Mouse (Mus musculus) gastrocnemius, postnatal 10 days (tissue): ENCODE data around the gene Rprd2. TPM values are rescaled to one million over a fixed set of nuclear protein-coding genes. Genes with fewer than 3 reads are reported as not detected.
"Not testable (repeated sequence)": the region's sequence is repeated elsewhere in the genome, so short reads cannot be mapped to it uniquely, and the experiment has no call there.

Experiments used
- DNase-seq: peaks from one replicate; pipeline ENCODE4 v3.0.0; 2021; ENCODE audit warnings: mixed read lengths
- long read RNA-seq, 2 experiments: library from polyadenylated mRNA; stranded (forward); transcript quantifications; one replicate each; pipeline ENCODE4 v2.0.0; 2021
- total RNA-seq, 2 experiments: library from RNA; stranded (reverse); gene quantifications; 2 replicates each; pipeline ENCODE4 v1.2.3; 2021

Rprd2 gene
- 10 to 100 TPM; 32.2 to 41.1 TPM for total RNA-seq
- long read RNA-seq, experiment 1, transcript Rprd2-202 (9 exons, 3,298 nt), result major isoform, 12 of 20 reads
- long read RNA-seq, experiment 1, partial matches to known transcripts, result 1 of 20 reads
- long read RNA-seq, experiment 1, other reads (novel, unspliced or antisense), result 7 of 20 reads
- long read RNA-seq, experiment 2, transcript Rprd2-202 (9 exons, 3,298 nt), result major isoform, 7 of 11 reads
- long read RNA-seq, experiment 2, partial matches to known transcripts, result 2 of 11 reads
- long read RNA-seq, experiment 2, other reads (novel, unspliced or antisense), result 2 of 11 reads

DNA sequence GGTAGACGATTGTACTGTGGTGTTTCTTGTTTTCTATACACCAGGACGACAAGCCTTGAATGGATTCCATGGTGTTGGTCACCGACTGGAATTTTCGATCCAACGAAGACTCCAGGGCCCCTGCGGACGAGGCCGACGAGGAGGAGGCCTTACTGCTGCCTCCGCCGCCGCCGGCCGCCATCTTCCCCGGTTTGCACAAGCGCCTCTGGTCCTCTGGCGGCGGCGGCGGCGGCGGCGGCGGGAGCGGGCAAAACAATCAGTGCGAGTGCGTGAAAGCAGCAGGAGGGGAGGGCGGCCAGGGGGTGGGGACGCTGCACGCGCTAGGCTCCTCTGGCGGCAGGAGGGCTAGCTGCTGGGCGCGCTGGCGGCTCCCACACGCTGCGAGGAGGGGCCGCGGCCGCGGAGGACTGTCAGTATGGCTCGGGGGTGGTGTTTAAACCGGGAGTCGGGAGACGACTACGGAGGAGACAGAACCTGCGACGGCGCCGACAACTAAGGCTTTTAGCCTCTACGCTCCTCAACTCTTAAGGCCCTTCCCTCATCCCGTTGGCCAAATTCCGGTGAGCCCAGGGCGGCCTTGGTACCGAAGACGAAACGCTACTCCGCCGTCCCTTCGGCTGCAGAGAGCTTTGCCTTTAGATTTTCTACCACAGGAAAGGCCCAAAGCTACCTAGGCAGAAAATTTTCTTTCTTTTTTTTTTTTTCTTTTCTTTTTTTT is at the start of gene Rprd2:
Gene Rprd2, minus strand, starts transcription at position 293 of the 718 bp plus-strand sequence.
- peak; percentile 76 for DNase-seq

DNA sequence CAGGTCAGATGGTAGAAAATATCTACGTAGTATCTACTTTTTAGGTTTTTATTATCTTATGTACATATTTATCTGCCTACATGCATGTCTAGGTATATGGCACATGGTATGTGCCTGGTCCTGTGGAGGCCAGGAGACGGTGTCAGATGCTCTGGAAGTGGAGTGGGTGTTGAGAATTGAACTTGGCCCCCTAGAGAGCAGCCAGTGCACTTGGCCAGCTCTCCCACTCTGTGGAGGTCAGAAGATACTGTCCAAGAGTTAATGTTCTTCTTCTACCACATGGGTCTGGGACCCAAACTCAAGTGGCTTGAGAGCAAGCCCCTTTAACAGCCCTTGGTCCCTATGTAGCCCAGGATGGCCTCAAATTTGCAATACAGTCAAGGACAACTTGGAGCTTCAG is 48.7 kb upstream of the Rprd2 start:
- no peak for DNase-seq

DNA sequence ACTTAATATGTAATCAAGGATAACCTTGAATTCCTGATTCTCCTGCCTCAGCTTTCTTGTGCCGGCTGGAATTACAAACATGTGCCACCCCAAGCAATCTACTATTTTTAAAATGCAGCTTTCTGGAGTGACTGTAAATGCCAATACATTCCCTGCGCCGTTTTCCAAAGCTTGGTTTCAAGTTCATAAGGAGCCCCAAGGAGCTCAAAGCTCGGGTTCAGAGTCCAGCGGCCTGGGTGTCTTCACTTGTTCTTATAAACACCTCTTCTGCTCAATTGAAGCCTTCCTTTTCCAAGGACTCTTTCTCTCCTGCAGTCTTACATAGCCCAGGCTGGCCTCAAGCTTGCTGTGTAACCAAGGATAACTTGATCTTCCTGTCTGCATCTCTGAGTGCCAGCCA is 47.4 kb upstream of the Rprd2 start:
- DNase-seq, result no peak

DNA sequence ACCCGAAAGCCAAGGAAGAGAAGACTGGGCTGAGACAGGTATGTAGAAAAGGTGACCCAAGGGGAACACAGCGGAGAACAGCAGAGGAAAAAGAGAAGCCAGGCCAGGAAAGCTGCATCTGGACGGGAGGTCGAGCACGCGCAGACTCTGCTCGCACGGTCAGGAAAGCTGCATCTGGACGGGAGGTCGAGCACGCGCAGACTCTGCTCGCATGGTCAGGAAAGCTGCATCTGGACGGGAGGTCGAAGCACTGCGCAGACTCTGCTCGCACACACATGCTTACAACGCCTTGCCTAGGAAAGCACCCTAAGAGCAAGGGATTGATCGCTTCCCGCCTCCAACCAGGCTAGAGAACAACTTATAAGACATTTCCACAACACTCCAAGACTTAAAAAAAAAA is 46.9 kb upstream of the Rprd2 start:
- DNase-seq, result no peak

DNA sequence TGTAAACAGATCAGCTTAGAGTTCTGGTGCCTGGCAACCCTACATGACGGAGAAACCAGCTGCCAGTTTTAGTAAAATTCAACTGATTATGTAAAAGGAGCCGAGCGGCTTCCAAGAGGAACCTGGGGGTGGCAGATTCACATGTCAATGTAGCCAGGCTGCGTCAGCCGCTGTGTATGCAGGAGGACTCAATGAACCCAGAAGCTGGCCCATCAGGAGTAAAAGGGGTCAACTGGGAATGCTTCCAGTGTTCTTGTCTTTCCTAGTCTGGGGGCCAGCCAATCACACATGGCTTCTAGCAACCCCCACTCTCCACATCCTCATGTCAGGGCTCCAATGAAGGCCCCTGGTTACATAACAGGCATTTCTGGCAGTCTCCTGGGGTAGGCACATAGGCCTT is 46.4 kb upstream of the Rprd2 start:
- no peak for DNase-seq

DNA sequence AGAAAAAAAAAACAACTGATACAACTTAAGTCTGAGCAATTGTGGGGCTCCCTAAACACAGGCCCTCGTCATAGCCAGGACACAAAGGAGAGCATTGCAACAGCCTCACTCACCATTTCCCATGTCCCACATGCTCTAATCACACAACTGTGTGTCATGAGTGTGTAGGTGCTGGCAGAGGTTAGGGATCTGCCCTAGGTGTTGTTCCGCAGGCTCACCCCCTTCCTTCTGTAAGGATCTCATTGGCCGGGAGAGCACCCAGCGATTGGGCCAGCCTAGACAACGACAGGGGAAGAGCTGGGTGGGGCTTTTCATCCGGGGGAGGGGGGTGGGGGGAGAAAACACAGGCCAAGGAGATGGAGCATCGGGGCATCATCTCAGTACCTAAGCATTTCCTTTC is 44.9 kb upstream of the Rprd2 start:
- no peak for DNase-seq

DNA sequence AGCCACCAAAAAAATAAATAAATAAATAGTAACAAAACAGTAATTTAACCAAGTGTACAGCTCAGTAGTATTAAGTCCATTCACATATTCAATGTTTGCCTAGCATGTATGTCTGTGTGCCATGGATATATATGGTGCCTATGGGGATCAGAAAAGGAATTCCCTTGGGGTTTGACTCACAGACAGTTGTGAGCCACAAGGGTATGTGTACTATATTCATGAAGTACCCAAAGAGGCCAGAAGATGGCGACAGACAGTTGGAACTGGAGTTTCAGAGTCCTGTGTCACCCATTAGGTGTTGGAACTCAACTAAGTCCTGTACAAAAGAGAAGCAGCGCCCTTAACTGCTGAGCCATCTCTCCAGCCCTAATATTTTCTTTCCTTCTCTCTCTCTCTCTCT is 43.1 kb upstream of the Rprd2 start:
- DNase-seq, result peak; percentile 57

DNA sequence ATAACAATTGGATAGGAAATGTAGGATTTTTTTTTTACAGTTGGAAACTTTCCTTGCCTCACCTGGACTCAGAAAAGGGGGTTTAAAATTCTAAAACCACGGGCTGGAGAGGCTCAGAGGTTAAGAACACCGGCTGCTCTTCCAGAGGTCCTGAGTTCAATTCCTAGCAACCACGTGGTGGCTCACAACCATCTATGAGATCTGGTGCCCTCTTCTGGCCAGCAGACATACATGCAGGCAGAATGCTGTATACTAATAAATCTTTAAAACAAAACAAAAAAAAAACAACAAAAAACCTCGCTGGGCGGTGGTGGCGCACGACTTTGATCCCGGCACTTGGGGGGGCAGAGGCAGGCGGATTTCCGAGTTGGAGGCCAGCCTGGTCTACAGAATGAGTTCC is 42.6 kb upstream of the Rprd2 start:
- no peak for DNase-seq

DNA sequence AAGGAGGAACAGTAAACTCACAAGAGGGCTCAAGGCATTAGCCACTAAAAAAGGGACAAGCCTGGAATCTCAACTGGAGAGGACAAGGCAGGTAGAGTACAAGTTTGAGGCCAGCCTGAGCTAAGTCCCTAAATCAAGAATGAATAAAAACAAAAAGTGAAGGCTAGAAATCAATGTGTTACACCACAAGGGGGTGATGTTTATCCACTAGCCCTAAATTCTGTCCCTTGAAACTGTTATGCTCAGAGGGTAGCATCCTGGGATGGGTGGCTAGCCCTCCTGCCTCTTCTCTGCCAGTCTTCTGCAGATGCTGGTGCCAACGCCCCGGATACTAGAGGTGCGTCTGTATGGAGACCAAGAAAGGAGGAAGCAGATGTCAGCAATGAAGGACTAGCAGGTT is 41.7 kb upstream of the Rprd2 start:
- no peak for DNase-seq

DNA sequence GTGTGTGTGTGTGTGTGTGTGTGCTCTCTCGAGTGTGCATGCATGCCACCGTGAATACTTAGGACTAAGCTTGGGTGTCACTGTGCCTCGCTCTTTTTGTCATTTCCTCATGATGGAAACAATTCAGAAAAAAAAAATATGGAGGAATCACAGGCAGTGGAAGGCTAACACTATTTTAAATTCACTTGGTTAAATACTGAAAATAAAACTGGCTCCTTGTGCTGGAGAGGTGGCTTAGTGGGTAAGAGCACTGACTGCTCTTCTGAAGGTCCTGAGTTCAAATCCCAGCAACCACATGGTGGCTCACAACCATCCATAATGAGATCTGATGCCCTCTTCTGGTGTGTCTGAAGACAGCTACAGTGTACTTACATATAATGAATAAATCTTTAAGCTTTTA is 39.6 kb upstream of the Rprd2 start:
- DNase-seq, result not testable (repeated sequence)

DNA sequence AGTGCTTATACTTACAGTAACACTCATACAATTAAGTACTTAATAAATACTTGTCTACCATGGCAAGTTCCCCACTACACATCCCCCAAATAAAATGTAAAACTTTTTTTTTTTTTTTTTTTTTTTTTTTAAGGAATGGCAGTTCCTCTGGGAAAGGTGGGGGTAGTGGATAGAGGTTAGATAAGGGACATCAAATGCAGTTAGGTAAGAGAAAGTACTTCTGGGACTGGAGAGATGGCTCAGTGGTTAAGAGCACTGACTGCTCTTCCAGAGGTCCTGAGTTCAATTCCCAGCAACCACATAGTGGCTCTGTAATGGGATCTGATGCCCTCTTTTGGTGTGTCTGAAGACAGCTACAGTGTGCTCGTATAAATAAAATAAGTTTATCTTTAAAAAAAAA is 38.4 kb upstream of the Rprd2 start:
- not testable (repeated sequence) for DNase-seq

DNA sequence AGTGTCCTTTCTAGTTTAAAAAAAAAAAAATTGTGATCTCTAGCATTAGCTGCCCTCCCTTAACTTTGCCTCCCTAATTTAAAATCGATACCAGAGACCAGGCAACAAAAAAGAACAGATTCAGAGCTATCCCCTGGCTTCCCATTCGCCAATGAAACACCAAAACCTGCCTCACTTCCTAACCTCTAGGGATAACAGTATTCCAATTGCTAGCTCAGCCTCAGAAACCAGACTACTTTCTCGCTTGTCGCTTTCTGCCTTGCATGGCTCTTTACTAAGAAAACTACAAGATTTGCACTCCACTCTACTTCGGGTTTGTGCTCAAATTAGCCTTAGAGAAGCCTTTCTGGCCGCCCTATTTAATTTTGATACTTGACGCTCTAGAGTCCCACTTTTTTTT is 37.5 kb upstream of the Rprd2 start:
- DNase-seq, result no peak

DNA sequence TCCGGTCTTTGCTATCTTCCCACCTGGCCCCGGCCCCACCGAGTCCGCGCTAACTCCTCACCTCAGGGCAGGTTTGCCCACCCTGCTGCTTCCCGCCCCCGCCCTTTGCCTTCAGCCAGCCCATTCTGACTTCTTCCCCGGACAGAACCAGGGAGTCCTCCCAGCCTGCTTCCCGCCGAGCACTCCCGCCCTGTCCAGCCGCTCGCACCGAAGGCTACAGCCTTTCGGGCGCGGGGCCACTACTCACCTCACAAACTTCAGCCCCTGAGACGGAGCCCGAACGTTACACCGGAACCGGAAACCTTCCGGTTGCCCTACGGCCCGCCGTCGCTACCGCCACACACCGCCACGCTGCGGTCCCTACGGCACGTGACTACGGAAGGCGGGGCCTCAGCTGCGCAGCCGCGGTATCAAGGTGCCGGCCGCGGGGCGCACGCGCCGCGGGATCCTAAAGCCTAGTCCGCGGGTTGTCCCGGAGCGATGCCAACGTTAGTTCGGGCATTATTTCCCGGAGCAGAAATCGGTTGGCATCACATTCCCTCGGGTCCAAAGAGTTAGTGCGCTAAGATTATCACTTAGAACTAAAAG is 36.9 kb upstream of the Rprd2 start, which contains the start of gene Prpf3:
Gene Prpf3, minus strand, starts transcription at position 384 of the 588 bp plus-strand sequence.
- DNase-seq, result peak; percentile 97

DNA sequence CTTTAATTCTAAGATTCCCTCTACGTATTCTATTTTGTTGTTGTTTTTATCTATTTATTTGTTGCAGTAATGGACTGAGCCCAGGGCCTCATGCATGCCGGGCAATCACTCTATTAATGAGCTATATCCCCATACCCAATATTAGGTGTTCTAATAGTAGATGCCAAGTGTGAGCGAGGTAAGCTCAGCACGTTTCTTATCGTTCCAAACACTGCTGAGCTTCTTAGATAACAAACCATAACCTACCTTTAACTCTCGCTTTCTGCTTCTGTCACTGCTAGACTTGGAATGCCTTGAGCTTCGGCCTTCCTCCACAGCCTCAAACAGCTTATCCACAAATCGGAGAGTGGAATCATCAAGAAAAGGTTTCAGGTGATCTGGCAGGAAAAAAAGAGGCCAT is 32.7 kb upstream of the Rprd2 start:
- DNase-seq, result no peak

DNA sequence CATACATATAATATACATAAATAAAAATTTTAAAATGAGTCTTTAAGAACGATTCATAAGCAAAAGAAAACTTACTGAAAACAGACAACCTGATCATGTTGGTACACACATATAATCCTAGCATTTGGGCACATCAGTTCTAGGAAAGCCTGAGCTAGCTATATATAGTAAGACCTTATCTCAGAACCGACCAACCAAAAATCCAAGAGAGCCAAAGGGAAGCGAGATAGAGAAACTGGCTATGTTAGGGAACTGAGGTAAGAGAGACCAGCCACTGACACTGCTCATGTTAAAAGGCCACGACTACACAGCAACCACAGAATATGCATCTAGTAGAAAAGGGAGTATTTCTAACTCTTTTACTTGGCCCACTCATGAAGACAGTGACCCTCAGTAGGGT is 31.9 kb upstream of the Rprd2 start:
- DNase-seq, result no peak

DNA sequence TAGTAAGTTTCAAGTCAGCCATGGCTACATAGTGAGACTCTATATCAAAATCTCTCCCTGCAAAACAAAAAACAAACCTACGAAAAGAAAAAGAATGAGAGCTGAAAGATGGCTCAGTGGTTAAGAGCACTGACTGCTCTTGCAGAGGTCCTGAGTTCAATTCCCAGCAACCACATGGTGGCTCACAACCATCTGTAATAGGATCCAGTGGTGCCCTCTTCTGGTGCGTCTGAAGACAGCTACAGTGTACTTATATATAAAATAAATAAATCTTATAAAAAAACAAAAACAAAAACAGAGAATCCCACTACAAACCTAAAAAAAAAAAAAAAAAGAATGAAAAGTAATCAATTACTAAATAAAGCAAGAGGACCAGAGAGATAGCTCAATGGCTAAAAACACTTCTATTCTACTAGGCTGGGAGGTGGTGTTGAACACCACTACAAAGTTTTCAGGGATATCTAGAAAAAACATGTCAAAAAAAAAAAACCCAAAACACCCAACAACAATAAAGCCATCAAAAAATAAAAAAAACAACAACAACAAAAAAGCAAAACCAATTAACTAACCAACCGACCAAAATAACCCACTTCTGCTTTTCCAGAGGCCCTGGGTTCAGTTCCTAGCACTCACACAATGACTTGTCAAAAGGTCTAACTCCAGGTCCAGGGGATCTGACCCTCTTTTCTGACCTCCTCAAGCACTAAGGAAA is 24.0 kb upstream of the Rprd2 start:
- DNase-seq, result no peak

- DNase-seq, result no peak
These were observed 20.6 kb upstream of the Rprd2 start for GRCm38 (mm10) chr3:95839250-95839649.

DNA sequence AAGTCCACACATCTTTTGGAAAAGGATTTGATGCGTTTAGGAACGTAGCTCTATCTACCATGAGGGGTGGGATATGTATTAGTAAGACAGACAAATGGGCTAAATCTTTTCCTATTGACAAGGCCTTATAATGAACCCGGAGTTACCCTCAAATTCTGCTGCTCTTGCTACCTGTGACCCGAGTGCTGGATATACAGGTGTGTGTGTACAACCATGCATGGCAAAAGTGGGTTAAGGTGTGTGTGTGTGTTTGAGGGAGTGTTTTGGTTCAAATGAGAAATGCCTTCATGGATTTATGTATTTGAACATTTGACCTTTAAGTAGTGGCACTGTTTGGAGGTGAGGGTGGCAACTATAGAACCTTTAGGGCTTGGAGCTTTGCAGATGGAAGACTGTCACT is 10.4 kb upstream of the Rprd2 start:
- DNase-seq, result no peak

DNA sequence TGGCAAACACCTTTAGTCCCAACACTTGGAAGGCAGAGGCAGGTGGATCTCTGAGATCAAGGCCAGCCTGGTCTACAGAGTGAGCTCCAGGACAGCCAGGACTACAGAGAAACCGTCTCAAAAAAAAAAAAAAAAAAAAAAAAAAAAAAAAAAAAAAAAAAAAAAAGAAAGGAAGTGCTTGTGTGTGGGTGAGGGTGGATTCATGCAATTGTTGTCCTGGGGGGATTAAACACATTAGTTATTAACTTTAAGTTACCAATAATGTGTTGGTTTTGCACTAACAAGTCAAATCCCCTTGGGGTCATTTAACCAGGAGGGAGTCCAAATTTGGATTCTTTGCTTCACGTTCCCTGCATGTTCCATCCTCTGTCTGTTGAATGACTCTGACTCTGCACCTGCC is 7.6 kb upstream of the Rprd2 start:
- DNase-seq, result no peak

- DNase-seq, result no peak
These were observed 1.7 kb upstream of the Rprd2 start for GRCm38 (mm10) chr3:95820046-95821010.

DNA sequence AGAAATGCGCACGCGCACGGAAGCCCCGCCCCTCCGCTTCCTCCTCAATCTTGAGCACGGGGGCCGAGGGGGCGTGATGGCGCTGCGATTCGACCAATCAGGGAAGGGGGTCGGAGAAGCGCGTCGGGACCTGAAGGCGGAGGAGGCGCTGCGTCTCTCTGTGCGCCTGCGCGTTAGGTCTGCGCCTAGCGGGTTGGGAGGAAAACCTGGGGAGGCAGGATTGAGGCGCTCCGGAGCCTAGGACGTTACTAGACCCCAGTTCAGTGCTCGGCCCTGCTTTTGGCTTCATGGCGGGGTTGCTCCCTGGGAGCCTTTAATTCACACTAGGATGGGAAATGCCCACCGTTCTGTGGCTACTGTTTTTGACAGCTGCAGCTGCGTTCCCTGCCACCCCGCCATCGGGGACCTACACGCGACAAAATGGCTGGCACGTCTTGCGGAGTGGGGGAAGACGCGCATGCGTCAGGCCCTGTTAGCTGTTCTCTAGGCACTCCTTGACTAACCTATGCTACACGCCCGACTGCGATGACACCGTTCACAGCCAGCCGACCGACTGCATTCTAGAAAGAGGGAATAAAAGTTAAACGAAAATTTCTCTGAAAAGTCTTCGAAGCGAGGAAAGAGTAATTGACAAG is 805 bp upstream of the Rprd2 start:
- DNase-seq, result peak; percentile 100
